Mouse (Mus musculus) neural tube, embryonic 12.5 days (tissue): ENCODE data around the gene Cacna1c. TPM values are rescaled to one million over a fixed set of nuclear protein-coding genes. Genes with fewer than 3 reads are reported as not detected.
A peak's percentile ranks its signal among the peaks of the same experiment; 100 is the strongest.

Source experiments
- ATAC-seq: fragments of 200-750 bp; cut with Nextera tagmentation; 2 replicates; pipeline ENCODE4 v1.8.0; 2017; ENCODE audit warnings: low read depth, mild to moderate bottlenecking, moderate TSS enrichment, moderate library complexity; ENCODE audit not compliant: low FRiP score
- H3K27ac ChIP-seq: fragments of 300-500 bp; sonication (generic); 2 replicates; pipeline ENCODE4 v1.5.1; 2016
- H3K27me3 ChIP-seq: fragments of 300-500 bp; sonication (generic); replicated peaks from 2 replicates; pipeline ENCODE4 v1.6.1; 2016; ENCODE audit warnings: mild to moderate bottlenecking
- H3K36me3 ChIP-seq: fragments of 300-500 bp; sonication (generic); 2 replicates; pipeline ENCODE4 v1.6.1; 2016; ENCODE audit warnings: mild to moderate bottlenecking
- H3K4me1 ChIP-seq: fragments of 300-500 bp; sonication (generic); 2 replicates; pipeline ENCODE4 v1.6.1; 2016
- H3K4me2 ChIP-seq: fragments of 300-500 bp; sonication (generic); replicated peaks from 2 replicates; pipeline ENCODE4 v1.6.1; 2016; ENCODE audit warnings: mild to moderate bottlenecking
- H3K4me3 ChIP-seq: fragments of 300-500 bp; sonication (generic); 2 replicates; pipeline ENCODE4 v1.5.1; 2016
- H3K9ac ChIP-seq: fragments of 300-500 bp; sonication (generic); 2 replicates; pipeline ENCODE4 v1.6.1; 2016; ENCODE audit warnings: mild to moderate bottlenecking
- H3K9me3 ChIP-seq: fragments of 300-500 bp; sonication (generic); 2 replicates; pipeline ENCODE4 v1.6.1; 2016; ENCODE audit warnings: mild to moderate bottlenecking
- WGBS: fragments of 180-500 bp; shearing (Covaris S2); methylation state at CpG from one replicate; pipeline ENCODE4 v1.1.7; 2016; 5-methylcytosine and 5-hydroxymethylcytosine counted together
- polyA plus RNA-seq: library from polyadenylated mRNA; unstranded; fragments of >200 nt; fragmentation: Nextera tagmentation; extraction: Ambion mirVana; gene quantifications from 2 replicates; pipeline ENCODE4 v1.2.1, GENCODE M21; 2016

The Cacna1c gene
- polyA plus RNA-seq, result 5.9 TPM in 2 replicates

DNA sequence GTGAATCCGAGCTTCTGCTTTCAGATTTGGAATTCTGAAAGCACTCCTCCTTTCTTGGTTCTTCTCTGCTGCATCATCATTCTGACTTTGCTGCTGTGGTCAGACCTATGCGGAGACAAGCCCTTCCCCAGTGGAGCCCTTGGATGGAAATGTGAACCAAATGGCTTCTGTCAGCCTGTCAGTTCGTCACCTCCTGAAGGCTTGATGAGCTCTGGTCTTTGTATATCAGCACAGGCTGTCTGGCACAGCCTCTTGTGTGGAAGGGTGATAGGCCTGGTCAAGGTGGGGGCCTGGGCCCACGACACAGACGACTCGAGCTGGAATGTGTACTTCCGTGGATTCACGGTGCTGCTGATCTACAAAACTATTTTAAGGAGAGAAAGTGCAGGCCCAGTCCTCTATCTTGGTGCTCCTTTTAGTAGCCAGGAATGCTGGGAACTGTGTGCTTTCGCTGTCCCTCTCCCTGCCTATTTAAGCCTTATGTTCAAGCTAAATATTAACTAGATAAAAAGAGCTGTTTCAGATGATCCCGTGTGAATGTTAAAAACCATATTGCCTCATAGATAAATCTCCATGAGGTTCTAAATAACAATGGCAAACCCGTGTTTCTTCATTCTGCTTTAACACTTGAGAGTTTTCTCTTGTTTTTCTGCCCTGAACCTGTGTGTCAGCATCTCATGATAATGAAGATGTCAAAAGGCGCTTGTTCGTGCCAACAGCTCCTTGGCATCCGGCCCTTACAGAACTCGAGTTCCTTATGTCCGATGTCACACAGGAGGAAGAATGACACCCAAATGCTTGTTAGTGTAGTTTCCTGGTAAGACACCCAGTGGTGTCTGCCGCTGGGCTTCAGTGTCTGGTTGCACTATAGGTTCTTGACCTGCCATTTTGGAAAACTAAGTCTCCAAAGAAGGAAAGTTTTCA is at the start of gene Cacna1c:
Gene Cacna1c, minus strand, starts transcription at position 37 of the 924 bp plus-strand sequence.
- Histone ChIP-seq H3K9me3 (no peaks in the 10 kb centered on the region), H3K27me3 (no peaks in the 10 kb centered on the region), H3K4me1 (peaks cover 11% of the 10 kb centered on the region), H3K4me3 (no peak within 1 kb of the TSS), H3K4me2 (no peak within 1 kb of the TSS), H3K36me3 (peaks cover 35% of the 10 kb centered on the region), H3K9ac (no peak within 1 kb of the TSS), H3K27ac (no peak within 1 kb of the TSS)
- no peak for ATAC-seq
- 85% methylated on average over 17 of the region's 17 CpGs for WGBS

DNA sequence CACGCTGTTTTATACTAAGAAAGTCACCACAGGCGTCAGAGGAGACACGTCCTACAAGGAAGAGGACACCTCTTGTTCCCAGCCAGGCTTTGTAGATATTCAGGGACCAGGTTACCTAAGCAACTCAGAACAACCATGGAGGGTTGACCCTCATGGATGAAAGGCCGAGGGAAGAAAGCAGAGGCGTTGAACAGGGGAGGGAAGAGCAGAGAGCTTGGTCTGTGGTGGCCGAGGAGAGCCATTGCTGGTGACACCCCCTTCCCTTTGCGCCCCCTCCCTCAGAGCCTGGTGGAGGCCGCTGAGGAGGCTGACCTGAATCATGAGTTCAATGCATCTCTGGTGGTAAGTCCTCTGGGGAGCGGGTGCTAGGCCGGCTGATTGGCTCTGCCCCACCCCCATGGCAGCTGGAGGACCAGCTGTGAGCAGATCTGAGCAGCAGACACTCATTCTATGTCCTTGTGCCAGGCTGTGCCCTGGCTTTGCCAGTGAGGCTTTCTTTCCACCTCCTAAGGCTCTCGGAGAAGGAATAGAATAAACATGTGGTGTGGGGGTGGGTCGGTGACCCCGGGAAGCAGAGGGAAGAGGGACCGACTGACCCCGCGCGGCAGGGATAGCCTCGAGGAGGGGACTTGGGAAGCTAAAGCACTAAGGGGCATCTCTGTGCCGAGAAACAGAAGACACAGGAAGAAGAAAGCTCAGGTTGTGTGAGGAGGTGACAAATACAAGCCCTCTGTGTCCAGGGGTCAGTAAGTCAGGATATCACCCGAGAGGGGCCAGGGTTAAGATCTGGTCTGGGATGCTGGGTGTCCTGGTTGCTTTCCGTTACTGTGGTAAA is 44.9 kb upstream of the Cacna1c start:
- ATAC-seq, result no peak
- Histone ChIP-seq H3K4me2 (no peak overlapping the region), H3K27ac (no peak overlapping the region), H3K9ac (no peak overlapping the region), H3K27me3 (no peaks in the 10 kb centered on the region), H3K4me3 (no peak overlapping the region), H3K9me3 (peaks cover 4% of the 10 kb centered on the region; the same call in 1 of the 2 replicates), H3K4me1 (peaks cover 5% of the 10 kb centered on the region; the same call in 1 of the 2 replicates), H3K36me3 (no peaks in the 10 kb centered on the region)
- WGBS, result 66% methylated on average over 20 of the region's 21 CpGs

DNA sequence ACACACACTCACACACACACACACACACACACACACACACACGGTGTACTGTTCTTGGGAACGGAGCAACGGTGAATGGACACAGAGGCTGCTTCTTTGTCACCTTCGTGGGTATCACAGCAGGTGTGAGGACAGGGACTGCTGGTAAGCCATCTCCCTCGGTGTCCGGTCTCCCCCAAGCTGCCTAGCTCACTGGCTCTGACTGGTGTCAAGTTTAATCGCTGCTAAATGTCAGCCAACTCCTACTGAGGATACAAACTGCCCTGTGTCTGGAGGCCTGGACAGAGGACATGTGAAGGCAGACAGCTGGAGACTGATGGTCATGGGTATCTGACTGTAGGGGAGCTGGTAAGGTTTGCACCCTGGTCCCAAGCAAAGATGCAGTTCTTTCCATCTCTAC is 44.0 kb upstream of the Cacna1c start:
- no peak overlapping the region for H3K9ac ChIP-seq
- H3K27me3 ChIP-seq, result no peaks in the 10 kb centered on the region
- no peak overlapping the region for H3K4me3 ChIP-seq
- no peak overlapping the region for H3K4me2 ChIP-seq
- ATAC-seq, result no peak
- H3K4me1 ChIP-seq, result peaks cover 5% of the 10 kb centered on the region; the same call in 1 of the 2 replicates
- no peaks in the 10 kb centered on the region for H3K36me3 ChIP-seq
- no peaks in the 10 kb centered on the region for H3K9me3 ChIP-seq
- no peak overlapping the region for H3K27ac ChIP-seq
- 80% methylated on average over 7 of the region's 7 CpGs for WGBS

DNA sequence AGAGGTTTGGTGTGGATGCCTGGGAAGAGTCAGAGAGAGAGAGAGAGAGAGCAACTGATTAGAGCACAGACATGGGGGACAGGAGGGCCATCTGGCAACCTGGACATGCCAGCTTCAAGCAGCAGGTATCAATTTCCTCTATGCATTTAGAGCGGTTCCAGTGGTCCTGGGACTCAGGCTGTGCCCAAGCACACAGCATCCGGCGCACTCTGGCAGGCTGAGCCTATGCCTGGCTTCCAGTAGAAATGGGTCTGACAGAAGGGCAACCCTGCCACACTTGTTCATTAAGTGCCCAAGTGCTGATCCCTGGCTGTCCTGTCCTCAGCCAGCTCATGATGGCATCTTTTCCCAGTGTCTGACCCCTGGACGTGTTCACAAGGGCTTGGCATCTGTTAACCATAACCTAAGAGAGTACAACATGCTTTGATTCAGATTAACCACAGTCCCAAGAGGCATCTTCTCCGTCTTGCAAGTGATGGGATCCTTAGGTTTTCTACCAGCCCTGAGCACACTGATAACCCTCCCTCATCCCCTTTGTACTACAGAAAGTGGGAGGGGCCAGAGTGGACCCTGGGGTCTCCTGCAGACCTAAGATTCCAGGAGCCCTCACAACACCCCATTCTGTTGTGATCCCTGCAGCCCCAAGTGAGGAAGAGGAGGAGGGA is 43.3 kb upstream of the Cacna1c start:
- Histone ChIP-seq H3K36me3 (no peaks in the 10 kb centered on the region), H3K4me3 (no peak overlapping the region), H3K27ac (no peak overlapping the region), H3K9ac (no peak overlapping the region), H3K27me3 (no peaks in the 10 kb centered on the region), H3K4me2 (no peak overlapping the region), H3K9me3 (no peaks in the 10 kb centered on the region), H3K4me1 (peaks cover 5% of the 10 kb centered on the region; the same call in 1 of the 2 replicates)
- 82% methylated on average over 5 of the region's 5 CpGs for WGBS
- ATAC-seq, result no peak

DNA sequence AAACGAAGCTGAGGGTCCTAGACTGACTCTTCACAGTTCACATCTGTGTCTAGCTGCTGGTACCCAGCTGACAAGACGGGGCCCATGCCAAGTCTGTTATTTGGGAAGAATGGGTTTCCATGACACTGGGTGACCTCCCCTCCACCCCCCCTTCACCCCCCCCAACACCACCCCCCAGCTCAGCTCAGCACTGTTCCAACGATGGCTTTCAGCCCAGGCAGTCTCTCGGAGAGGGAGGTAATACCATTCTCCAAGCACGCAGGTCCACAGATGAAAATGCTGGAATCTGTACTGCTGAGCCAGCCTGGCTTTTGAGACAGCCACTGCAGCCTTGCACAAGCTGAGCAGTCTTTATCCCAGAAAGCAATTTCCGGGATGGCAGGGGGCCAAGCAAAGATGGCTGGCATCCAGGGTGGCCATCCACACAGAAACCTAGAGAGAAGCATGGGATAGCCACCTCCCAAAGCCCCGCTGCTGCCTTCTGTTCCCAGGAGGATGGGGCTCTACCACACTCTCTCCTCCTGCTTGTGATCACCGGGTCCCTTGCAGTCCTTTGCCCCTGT is 41.3 kb upstream of the Cacna1c start:
- Histone ChIP-seq H3K4me1 (peaks cover 5% of the 10 kb centered on the region; the same call in 1 of the 2 replicates), H3K36me3 (no peaks in the 10 kb centered on the region), H3K4me2 (no peak overlapping the region), H3K27ac (no peak overlapping the region), H3K9ac (no peak overlapping the region), H3K4me3 (no peak overlapping the region), H3K27me3 (no peaks in the 10 kb centered on the region), H3K9me3 (no peaks in the 10 kb centered on the region)
- peak; percentile 63 for ATAC-seq
- WGBS, result 68% methylated on average over 8 of the region's 8 CpGs

DNA sequence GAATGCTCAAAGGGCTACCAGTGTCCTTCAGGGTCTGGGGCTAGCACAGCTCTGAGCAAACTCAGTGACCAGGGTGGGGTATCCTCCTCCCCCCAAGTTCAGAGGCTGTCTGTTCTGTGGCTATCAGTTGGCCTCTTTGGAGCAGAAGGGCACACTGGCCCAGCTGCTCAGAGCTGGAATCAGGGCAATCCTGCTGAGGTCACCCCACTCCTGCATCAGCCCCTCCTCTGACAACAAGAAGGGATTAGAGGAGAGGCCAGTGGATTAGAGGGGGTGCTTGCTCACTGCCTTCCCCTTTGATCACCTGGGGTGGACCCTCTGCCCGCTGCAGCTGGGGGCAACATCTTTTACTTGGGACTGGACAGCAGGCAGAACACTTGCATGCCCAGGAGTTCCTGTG is 40.0 kb upstream of the Cacna1c start, which contains the start of gene Cacna2d4:
Gene Cacna2d4, plus strand, starts transcription at position 286 of the 400 bp plus-strand sequence.
- ATAC-seq, result no peak
- Histone ChIP-seq H3K9me3 (no peaks in the 10 kb centered on the region), H3K9ac (no peak within 1 kb of the TSS), H3K4me2 (no peak within 1 kb of the TSS), H3K4me3 (no peak within 1 kb of the TSS), H3K4me1 (peaks cover 5% of the 10 kb centered on the region; the same call in 1 of the 2 replicates), H3K27ac (no peak within 1 kb of the TSS), H3K27me3 (no peaks in the 10 kb centered on the region), H3K36me3 (no peaks in the 10 kb centered on the region)
- WGBS, result 50% methylated on average over 1 of the region's 1 CpGs

DNA sequence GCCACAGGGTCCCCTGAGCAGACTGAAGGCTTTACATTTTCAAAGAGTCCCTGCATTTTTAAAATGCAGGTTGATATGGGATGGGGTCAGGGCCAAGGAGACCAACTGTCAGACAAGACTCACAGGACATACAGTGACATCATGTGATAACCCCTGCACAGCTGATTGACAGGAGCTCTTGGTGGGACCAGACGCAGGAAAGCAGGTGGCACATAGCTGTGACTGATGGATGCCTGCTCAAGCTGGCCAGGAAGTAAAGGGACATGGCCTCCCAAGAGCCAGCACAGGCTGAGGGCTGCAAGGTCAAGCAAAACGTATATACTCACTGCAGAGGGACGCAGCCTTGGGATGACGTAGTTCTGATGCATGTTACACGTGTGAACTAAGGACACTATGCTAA is 39.2 kb upstream of the Cacna1c start:
- Histone ChIP-seq H3K27ac (no peak overlapping the region), H3K4me2 (no peak overlapping the region), H3K9me3 (no peaks in the 10 kb centered on the region), H3K4me1 (no peaks in the 10 kb centered on the region), H3K27me3 (no peaks in the 10 kb centered on the region), H3K4me3 (no peak overlapping the region), H3K9ac (no peak overlapping the region), H3K36me3 (no peaks in the 10 kb centered on the region)
- ATAC-seq, result no peak
- 83% methylated on average over 5 of the region's 5 CpGs for WGBS

DNA sequence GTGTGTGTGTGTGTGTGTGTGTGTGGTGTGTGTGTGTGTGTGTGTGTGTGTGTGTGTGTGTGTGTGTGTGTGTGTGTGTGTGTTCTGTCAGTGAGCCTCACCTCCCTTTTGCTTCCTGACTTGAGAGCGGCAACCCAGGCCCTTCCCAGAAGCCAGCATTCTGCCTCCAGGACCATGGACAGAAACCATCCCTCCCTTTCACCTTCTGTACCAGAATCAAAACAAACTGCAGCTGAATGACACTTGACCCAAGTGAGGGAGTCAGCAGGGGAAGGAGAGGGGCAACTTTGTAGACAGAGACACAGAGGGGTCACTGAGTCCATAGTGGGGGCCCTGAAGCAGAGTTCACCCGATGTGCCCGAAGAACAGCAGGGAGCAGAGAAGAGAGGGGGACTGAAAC is 36.8 kb upstream of the Cacna1c start:
- ATAC-seq, result no peak
- Histone ChIP-seq H3K4me1 (no peaks in the 10 kb centered on the region), H3K27ac (no peak overlapping the region), H3K27me3 (no peaks in the 10 kb centered on the region), H3K9me3 (no peaks in the 10 kb centered on the region), H3K4me3 (no peak overlapping the region), H3K9ac (no peak overlapping the region), H3K36me3 (no peaks in the 10 kb centered on the region), H3K4me2 (no peak overlapping the region)
- WGBS, result 40% methylated on average over 3 of the region's 3 CpGs

DNA sequence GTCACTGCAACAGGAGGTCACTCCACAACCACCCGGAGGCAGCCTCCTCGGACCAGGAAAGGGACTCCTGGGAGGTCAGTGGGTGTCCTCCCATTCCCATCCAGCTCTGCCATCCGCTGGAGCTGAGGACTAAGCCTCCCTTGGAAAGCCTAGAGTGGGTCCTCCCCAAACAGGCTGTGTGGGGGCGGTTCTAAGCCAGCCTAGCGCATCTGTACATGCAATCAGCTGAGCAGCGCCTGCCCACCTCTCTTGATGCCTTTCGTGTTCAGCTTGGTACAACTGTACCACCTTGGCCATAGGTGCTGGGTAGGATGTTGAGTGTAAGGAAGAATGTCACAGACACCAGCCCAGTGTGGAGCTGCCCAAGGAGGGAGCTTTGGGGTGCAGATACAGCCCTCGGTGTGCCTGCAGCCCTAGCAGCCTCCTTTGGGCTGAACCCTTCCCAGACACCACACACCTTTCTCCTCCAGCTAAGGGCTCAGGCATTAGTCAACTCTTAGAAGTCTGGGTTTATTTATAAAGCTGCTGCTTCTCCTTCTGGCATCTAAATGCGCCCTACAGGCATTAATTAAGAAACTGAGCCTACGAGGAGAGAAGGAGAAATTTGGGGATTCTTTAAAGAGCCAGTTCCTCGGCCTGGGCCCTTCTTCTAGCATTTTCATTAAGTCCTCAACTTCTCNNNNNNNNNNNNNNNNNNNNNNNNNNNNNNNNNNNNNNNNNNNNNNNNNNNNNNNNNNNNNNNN is 32.8 kb upstream of the Cacna1c start:
- H3K27ac ChIP-seq, result no peak overlapping the region
- no peaks in the 10 kb centered on the region for H3K4me1 ChIP-seq
- WGBS, result 85% methylated on average over 11 of the region's 11 CpGs
- ATAC-seq, result no peak
- no peak overlapping the region for H3K4me3 ChIP-seq
- no peaks in the 10 kb centered on the region for H3K9me3 ChIP-seq
- H3K4me2 ChIP-seq, result no peak overlapping the region
- H3K36me3 ChIP-seq, result no peaks in the 10 kb centered on the region
- H3K27me3 ChIP-seq, result no peaks in the 10 kb centered on the region
- H3K9ac ChIP-seq, result no peak overlapping the region

DNA sequence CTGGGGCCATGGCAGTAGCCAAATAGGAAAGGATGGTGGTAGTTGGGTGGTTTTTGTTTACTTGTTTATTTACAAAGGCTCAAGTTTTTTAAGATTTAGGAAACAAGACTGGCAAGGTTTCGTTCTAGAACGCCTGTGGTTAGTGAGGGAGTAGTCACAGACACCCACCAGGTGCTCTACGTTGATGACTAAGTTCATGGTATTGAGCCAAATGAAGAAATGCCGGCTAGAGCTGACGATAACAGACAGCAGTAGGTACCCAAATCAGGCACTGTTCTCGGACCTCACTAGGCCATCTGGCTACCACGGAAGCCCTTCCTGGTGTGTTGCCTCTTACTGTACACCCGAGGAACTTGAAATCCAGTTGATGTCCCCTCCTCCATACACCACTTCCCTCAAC is 30.8 kb upstream of the Cacna1c start:
- no peak overlapping the region for H3K27ac ChIP-seq
- H3K4me3 ChIP-seq, result no peak overlapping the region
- H3K27me3 ChIP-seq, result no peaks in the 10 kb centered on the region
- H3K9ac ChIP-seq, result no peak overlapping the region
- no peak overlapping the region for H3K4me2 ChIP-seq
- WGBS, result 86% methylated on average over 8 of the region's 8 CpGs
- no peaks in the 10 kb centered on the region for H3K4me1 ChIP-seq
- H3K9me3 ChIP-seq, result no peaks in the 10 kb centered on the region
- H3K36me3 ChIP-seq, result peaks cover 4% of the 10 kb centered on the region
- ATAC-seq, result no peak

DNA sequence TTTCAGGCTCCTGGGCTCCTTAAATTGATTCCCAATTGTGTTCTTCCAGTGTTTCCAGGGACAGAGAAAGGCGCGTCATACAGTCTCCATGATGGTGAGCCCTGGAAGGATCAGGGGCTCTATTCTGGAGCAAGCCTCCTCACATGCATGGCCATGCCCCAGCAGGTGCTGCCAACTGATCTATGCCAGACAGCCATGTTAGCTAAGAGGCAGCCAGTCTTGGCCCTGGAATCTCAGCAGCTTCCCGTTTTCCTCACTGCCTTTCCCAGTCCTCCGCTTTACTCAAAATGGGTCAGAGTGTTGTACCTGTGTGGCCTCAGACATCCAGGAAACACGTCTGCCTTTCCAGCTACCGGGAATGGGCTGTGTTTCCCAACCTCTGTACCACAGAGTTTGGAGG is 29.5 kb upstream of the Cacna1c start:
- Histone ChIP-seq H3K4me3 (no peak overlapping the region), H3K4me2 (no peak overlapping the region), H3K36me3 (peaks cover 7% of the 10 kb centered on the region), H3K9me3 (no peaks in the 10 kb centered on the region), H3K4me1 (no peaks in the 10 kb centered on the region), H3K9ac (no peak overlapping the region), H3K27me3 (no peaks in the 10 kb centered on the region), H3K27ac (no peak overlapping the region)
- no peak for ATAC-seq
- WGBS, result 89% methylated on average over 6 of the region's 6 CpGs
